7 mouse cellular contexts compared by ENCODE assay signal in genomic region chr9:41582171-41582570, GRCm38 (mm10).
DNase-seq lines count a peak whose midpoint lies in the region; ATAC-seq and TF ChIP-seq lines count a peak whose summit lies in the region.

No protein-coding gene starts in this region.

- peak overlapping the region; percentile 95 for H3K27ac ChIP-seq in embryonic fibroblast, embryonic 13.5 days (ENCODE audit: insufficient read depth, low read length)
- peak overlapping the region; percentile 60 for H3K27ac ChIP-seq in intestine, embryonic 15.5 days

- TF ChIP-seq POLR2A in lung, adult 2 months (IDR thresholded peaks at IDR 0.05; ENCODE audit: borderline replicate concordance, extremely low read depth, low read depth, low read length): no peak
- peak; percentile 68 for TF ChIP-seq POLR2A in embryonic fibroblast, embryonic 13.5 days (IDR thresholded peaks at IDR 0.05; ENCODE audit: low read depth, low read length)

- peak overlapping the region; percentile 52 for H3K9ac ChIP-seq in intestine, embryonic 15.5 days

- no peaks in the 10 kb centered on the region for H3K9me3 ChIP-seq in intestine, embryonic 15.5 days

- no peaks in the 10 kb centered on the region for H3K4me1 ChIP-seq in lung, adult 2 months (ENCODE audit: control insufficient read depth, insufficient read depth, low read length)
- peaks cover 8% of the 10 kb centered on the region for H3K4me1 ChIP-seq in embryonic fibroblast, embryonic 13.5 days (ENCODE audit: control insufficient read depth, insufficient read depth, low read length)
- no peaks in the 10 kb centered on the region for H3K4me1 ChIP-seq in intestine, embryonic 15.5 days (replicated peaks)

- no peak for TF ChIP-seq CTCF in lung, adult 2 months (IDR thresholded peaks at IDR 0.05; ENCODE audit: insufficient read depth, low read length)
- TF ChIP-seq CTCF in embryonic fibroblast, embryonic 13.5 days (IDR thresholded peaks at IDR 0.05; ENCODE audit: borderline replicate concordance, insufficient read depth, low read length): no peak

- no peaks in the 10 kb centered on the region for H3K27me3 ChIP-seq in intestine, embryonic 15.5 days (replicated peaks)

- no peaks in the 10 kb centered on the region for H3K36me3 ChIP-seq in intestine, embryonic 15.5 days

- DNase-seq in lung, adult 2 months: no peak
- no peak for DNase-seq in lung, adult 18-20 months
- DNase-seq in retina, embryonic 14.5 days (ENCODE audit: low spot score): peak; percentile 52
- no peak for DNase-seq in ovary, postnatal 36 days (ENCODE audit: low spot score)

- H3K4me3 ChIP-seq in lung, adult 2 months (replicated peaks; ENCODE audit: extremely low read depth, low read depth, low read length): peak overlapping the region; percentile 37
- H3K4me3 ChIP-seq in embryonic fibroblast, embryonic 13.5 days (ENCODE audit: insufficient read depth, low read length): peak overlapping the region; percentile 98
- H3K4me3 ChIP-seq in intestine, embryonic 15.5 days (replicated peaks): peak overlapping the region; percentile 52

- WGBS in lung, adult 2 months: 38% methylated on average over 8 of the region's 8 CpGs
- 32% methylated on average over 8 of the region's 8 CpGs for WGBS in intestine, embryonic 15.5 days

- H3K4me2 ChIP-seq in intestine, embryonic 15.5 days (replicated peaks): peak overlapping the region; percentile 62

- no peak for ATAC-seq in intestine, embryonic 15.5 days
- ATAC-seq in CD4-positive, CD25-positive, alpha-beta regulatory T cell, adult 4 months: no peak

Comparison
In these comparisons a context has a peak if more than half of its experiments do, and no peak if none do; other contexts are left out.
1. H3K4me3 ChIP-seq: peak in every context shown above with its lines; median percentile 98 in embryonic fibroblast, embryonic 13.5 days; 52 in intestine, embryonic 15.5 days; 37 in lung, adult 2 months.